Mouse (Mus musculus) cortical plate, adult 2 months (tissue): ENCODE data around the gene Wdr25. TPM values are rescaled to one million over a fixed set of nuclear protein-coding genes. Genes with fewer than 3 reads are reported as not detected.

Source experiments
- H3K27ac ChIP-seq: fragments of 200-500 bp; 2 replicates; pipeline ENCODE4 v1.5.1; 2012; ENCODE audit warnings: low read length, control low read depth, inconsistent platforms; ENCODE audit not compliant: insufficient read depth
- H3K4me1 ChIP-seq: fragments of 200-500 bp; 2 replicates; pipeline ENCODE4 v1.6.1; 2011; ENCODE audit warnings: low read length; ENCODE audit not compliant: control insufficient read depth, insufficient read depth
- H3K4me3 ChIP-seq: fragments of 200-500 bp; 2 replicates; pipeline ENCODE4 v1.5.1; 2011; ENCODE audit warnings: mild to moderate bottlenecking, low read length, control low read depth; ENCODE audit not compliant: insufficient read depth
- CTCF ChIP-seq: fragments of 200-500 bp; IDR thresholded peaks from 2 replicates; pipeline ENCODE4 v1.5.1; 2011; ENCODE audit warnings: mild to moderate bottlenecking, control low read depth, low read length; ENCODE audit not compliant: insufficient read depth; ENCODE audit errors: extremely low read depth
- POLR2A ChIP-seq: fragments of 200-500 bp; IDR thresholded peaks from 2 replicates; pipeline ENCODE4 v1.6.1; 2011; ENCODE audit warnings: mild to moderate bottlenecking, low read length, control low read depth; ENCODE audit not compliant: insufficient read depth; ENCODE audit errors: extremely low read depth
- polyA plus RNA-seq: library from polyadenylated mRNA; depleted of rRNA; stranded (reverse); fragments of >200 nt; gene quantifications from 2 replicates; pipeline ENCODE4 v1.2.3, GENCODE M21; 2012; rRNA removed

Gene Wdr25
- polyA plus RNA-seq, 1 experiment = 13.6 TPM

- Histone ChIP-seq H3K4me1 (no peaks in the 10 kb centered on the region), H3K27ac (no peak overlapping the region), H3K4me3 (no peak overlapping the region)
- TF ChIP-seq POLR2A = no peak
- no peak for TF ChIP-seq CTCF
Measured at GRCm38 (mm10) chr12:109071248-109071647, 177.8 kb downstream of the Wdr25 start.

DNA sequence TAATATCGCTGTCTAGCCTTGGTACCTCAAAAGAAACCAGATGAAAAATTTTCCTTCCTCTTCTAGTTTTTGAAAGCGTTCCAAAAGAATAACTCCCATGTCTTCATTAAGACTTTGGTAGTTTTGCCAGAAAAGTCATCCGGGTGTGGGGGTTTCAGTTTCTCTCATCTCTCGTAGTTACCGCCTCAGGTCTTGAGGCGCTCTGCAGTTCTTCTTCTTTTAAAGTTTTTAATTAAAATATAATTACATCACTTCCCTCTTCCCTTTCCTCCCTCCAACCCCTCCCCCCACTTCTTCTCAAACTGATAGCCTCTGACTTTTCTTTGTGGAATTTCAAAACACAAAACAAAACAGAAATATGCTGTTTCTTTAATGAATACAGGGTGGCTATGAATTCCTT, 180.7 kb downstream of the Wdr25 start:
- no peaks in the 10 kb centered on the region for H3K4me1 ChIP-seq
- no peak overlapping the region for H3K4me3 ChIP-seq

GRCm38 (mm10) chr12:109074777-109075285, 181.4 kb downstream of the Wdr25 start:
- no peak overlapping the region for H3K27ac ChIP-seq
- TF ChIP-seq CTCF = no peak
- H3K4me3 ChIP-seq = no peak overlapping the region
- H3K4me1 ChIP-seq = no peaks in the 10 kb centered on the region

More for the DNA sequence above, 180.7 kb downstream of the Wdr25 start:
- H3K27ac ChIP-seq = no peak overlapping the region
- TF ChIP-seq POLR2A = no peak
- TF ChIP-seq CTCF = no peak

DNA sequence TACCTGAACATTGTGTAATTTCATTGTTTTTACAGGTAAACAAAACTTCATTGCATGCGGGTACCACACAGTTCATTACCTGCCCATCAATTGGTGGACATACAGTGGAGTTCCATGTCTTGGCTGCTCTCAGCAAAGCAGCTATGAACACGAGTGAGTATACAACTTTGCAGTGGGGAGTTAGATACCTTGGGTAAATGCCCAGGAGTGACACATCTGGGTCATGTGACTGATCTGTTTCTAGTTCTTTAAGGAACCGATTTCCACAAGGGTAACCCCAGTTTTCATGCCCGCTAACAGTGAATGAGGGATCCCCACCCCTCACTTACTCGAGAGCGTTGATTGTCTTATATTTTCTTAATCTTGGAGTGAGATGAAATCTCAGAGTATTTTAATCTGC, 183.6 kb downstream of the Wdr25 start:
- Histone ChIP-seq H3K4me1 (no peaks in the 10 kb centered on the region), H3K4me3 (no peak overlapping the region), H3K27ac (no peak overlapping the region)
- TF ChIP-seq POLR2A = no peak
- no peak for TF ChIP-seq CTCF

Other genes starting within 250 kb of the Wdr25 start
- gene Degs2, start 191.3 kb upstream of the Wdr25 start, polyA plus RNA-seq = 8.5 and 9.4 TPM in 2 replicates
- gene Yy1, start 100.7 kb upstream of the Wdr25 start, polyA plus RNA-seq = 22.1 and 23.2 TPM in 2 replicates
- gene Slc25a29, start 57.7 kb upstream of the Wdr25 start, polyA plus RNA-seq = 17.4 and 18.0 TPM in 2 replicates
- 8.5 and 9.2 TPM in 2 replicates for gene Slc25a47, start 57.6 kb upstream of the Wdr25 start, polyA plus RNA-seq
- gene Wars, start 543 bp downstream of the Wdr25 start, polyA plus RNA-seq = 98.2 and 103 TPM in 2 replicates
- 158 and 165 TPM in 2 replicates for gene Begain, start 174.6 kb downstream of the Wdr25 start, polyA plus RNA-seq